Mouse (Mus musculus): ENCODE results near the gene Scn2b.

The Scn2b gene

DNA sequence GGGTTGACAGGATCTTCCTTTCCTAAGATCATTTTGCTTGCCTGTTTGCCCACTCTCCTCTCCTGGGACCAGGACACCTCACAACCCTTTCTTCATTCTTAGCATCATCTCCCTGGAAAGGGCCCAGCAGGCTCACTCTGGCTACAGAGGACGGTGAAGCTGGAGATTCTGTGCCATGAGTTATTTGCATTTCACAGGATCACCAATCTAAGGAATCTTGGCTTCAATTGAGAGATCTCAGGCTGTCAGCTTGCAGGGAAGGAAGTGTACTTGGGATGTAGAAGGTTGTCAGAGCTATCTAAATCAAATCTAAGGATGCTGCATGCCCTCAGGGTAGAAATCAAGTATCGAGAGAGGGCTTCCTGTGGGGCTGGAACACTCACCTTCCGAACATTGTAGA lies 55.9 kb downstream of the Scn2b start:
- DNase-seq (ENCODE audit: low spot score in 2 of 2) = no peak

GRCm38 (mm10) chr9:45179282-45179681 lies 61.7 kb downstream of the Scn2b start:
- DNase-seq (ENCODE audit: low spot score in 2 of 2) = no peak
